Mouse (Mus musculus) limb, embryonic 15.5 days (tissue): Measurements from ENCODE around the gene Spats2. TPM values are rescaled to one million over a fixed set of nuclear protein-coding genes. Genes with fewer than 3 reads are reported as not detected.
A peak's percentile ranks its signal among the peaks of the same experiment; 100 is the strongest.

Experiments used
- ATAC-seq: fragments of 200-750 bp; cut with Nextera tagmentation; 2 replicates; pipeline ENCODE4 v1.8.0; 2017; ENCODE audit warnings: low read depth, moderate TSS enrichment; ENCODE audit not compliant: insufficient number of reproducible peaks, low FRiP score, low TSS enrichment
- H3K27ac ChIP-seq: fragments of 300-500 bp; sonication (generic); 2 replicates; pipeline ENCODE4 v1.5.1; 2015; ENCODE audit warnings: moderate library complexity, mild to moderate bottlenecking, inconsistent platforms
- H3K27me3 ChIP-seq: fragments of 300-500 bp; sonication (generic); 2 replicates; pipeline ENCODE4 v1.6.1; 2015; ENCODE audit warnings: inconsistent platforms
- H3K36me3 ChIP-seq: fragments of 300-500 bp; sonication (generic); 2 replicates; pipeline ENCODE4 v1.6.1; 2015; ENCODE audit warnings: inconsistent platforms
- H3K4me1 ChIP-seq: fragments of 300-500 bp; sonication (generic); 2 replicates; pipeline ENCODE4 v1.6.1; 2015; ENCODE audit warnings: inconsistent platforms
- H3K4me2 ChIP-seq: fragments of 300-500 bp; sonication (generic); 2 replicates; pipeline ENCODE4 v1.6.1; 2015; ENCODE audit warnings: mild to moderate bottlenecking, inconsistent platforms
- H3K4me3 ChIP-seq: fragments of 300-500 bp; sonication (generic); 2 replicates; pipeline ENCODE4 v1.5.1; 2015; ENCODE audit warnings: mild to moderate bottlenecking, inconsistent platforms
- H3K9ac ChIP-seq: fragments of 300-500 bp; sonication (generic); 2 replicates; pipeline ENCODE4 v1.6.1; 2015; ENCODE audit warnings: inconsistent platforms
- H3K9me3 ChIP-seq: fragments of 300-500 bp; sonication (generic); 2 replicates; pipeline ENCODE4 v1.6.1; 2016; ENCODE audit warnings: inconsistent platforms
- WGBS: fragments of 180-500 bp; shearing (Covaris S2); methylation state at CpG from one replicate; pipeline ENCODE4 v1.1.7; 2015; 5-methylcytosine and 5-hydroxymethylcytosine counted together
- polyA plus RNA-seq: library from polyadenylated mRNA; unstranded; fragments of >200 nt; fragmentation: Nextera tagmentation; extraction: Ambion mirVana; gene quantifications from 2 replicates; pipeline ENCODE4 v1.2.1, GENCODE M21; 2015

Gene Spats2
- polyA plus RNA-seq, 1 experiment from 2014 or later, result 33.1 TPM

DNA sequence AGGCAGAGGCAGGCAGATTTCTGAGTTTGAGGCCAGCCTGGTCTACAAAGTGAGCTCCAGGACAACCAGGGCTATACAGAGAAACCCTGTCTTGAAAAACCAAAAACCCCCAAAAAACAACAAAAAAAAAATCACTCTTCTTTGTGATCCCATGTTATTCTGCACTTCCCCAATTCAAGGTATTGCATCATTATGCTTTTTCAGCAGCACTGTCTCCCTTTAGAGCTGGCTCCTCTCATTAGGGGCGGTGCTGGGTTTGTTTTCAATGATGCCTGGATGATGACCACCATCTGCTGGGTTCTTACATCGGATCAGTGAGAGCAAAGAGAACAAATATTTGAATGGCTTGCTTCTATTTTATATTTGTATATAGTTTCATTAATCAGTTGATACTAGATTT lies 3.1 kb upstream of the Spats2 start:
- no peak overlapping the region for H3K9ac ChIP-seq
- no peaks in the 10 kb centered on the region; the same call in 1 of the 2 replicates for H3K27me3 ChIP-seq
- peaks cover 10% of the 10 kb centered on the region for H3K4me1 ChIP-seq
- no peak overlapping the region for H3K4me3 ChIP-seq
- 78% methylated on average over 2 of the region's 2 CpGs for WGBS
- H3K9me3 ChIP-seq, result no peaks in the 10 kb centered on the region
- H3K27ac ChIP-seq, result no peak overlapping the region
- no peaks in the 10 kb centered on the region for H3K36me3 ChIP-seq
- ATAC-seq, result no peak
- H3K4me2 ChIP-seq, result no peak overlapping the region

DNA sequence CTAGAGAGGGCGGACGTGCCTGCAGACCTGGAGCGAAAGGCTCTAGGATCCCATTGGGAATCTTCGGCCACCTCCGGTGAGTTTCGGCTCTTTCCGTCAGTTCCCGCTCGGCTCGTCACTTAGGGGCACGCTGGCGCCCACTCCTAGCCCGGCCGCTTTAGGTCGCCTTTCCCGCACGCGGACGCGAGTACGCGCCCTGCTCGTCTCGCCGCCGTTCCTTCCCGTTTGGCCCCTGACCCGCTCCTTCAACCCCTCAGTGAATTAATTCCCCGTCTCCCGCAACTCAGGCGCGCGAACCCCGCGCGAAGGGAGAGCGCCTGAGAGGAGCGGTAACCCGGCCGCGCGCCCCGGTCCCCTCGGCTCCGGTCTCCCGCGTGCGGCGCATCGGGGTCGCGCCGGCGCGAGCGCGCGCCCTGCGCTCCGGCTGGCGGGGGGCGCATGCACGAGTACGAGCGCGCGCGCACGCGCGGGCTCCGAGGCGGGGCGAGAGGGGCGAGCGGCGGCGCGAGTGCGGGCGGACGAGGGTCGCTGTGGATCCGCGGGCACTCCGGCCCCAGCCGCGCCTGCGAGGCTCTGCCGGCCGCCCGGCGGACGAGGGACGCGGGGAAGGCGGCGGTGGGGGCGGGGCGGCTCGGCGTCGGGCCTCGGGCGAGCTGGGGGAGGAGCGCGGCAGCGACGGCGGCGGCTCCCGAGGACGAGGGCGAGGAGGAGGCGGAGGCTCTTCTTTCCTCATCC lies 532 bp downstream of the Spats2 start:
- H3K27ac ChIP-seq, result peak overlapping the region; percentile 95
- peaks cover 29% of the 10 kb centered on the region for H3K4me1 ChIP-seq
- H3K4me3 ChIP-seq, result peak overlapping the region; percentile 84
- H3K9me3 ChIP-seq, result no peaks in the 10 kb centered on the region
- H3K36me3 ChIP-seq, result no peaks in the 10 kb centered on the region
- under 1% methylated on average over 91 of the region's 115 CpGs for WGBS
- H3K4me2 ChIP-seq, result peak overlapping the region; percentile 80
- H3K27me3 ChIP-seq, result no peaks in the 10 kb centered on the region; the same call in 1 of the 2 replicates
- peak; percentile 78 for ATAC-seq
- peak overlapping the region; percentile 85 for H3K9ac ChIP-seq

DNA sequence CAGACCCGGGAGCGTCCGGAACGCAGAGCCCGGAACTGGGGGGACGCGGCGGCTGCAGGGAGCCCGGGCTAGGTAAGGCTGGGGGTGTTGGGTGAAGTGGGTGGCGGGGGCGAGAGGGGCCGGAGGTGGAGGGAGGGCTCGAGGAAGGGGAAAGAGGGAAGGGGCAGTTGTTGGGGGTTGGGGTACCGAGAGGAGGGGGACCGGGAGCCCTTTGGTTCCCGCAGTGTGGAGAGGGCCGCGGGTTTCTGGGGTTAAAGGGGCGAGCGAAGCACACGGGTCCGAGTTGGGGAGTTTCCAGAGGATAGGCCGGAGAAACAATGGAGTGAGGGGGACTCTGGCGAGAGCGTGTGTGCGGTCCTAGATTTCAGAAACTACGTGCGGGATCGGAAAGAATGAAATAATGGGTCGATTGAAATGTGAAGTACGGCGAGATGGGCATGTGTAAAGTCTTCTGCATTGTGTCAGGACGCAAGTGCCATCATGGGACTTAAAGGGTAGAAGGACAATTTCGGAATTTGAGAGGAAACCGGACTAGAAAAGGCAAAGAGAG lies 1.2 kb downstream of the Spats2 start:
- H3K27ac ChIP-seq, result peak overlapping the region; percentile 95
- peak overlapping the region; percentile 80 for H3K4me2 ChIP-seq
- H3K36me3 ChIP-seq, result no peaks in the 10 kb centered on the region
- ATAC-seq, result no peak
- H3K9me3 ChIP-seq, result no peaks in the 10 kb centered on the region
- H3K9ac ChIP-seq, result peak overlapping the region; percentile 85
- no peaks in the 10 kb centered on the region; the same call in 1 of the 2 replicates for H3K27me3 ChIP-seq
- peaks cover 29% of the 10 kb centered on the region for H3K4me1 ChIP-seq
- peak overlapping the region; percentile 84 for H3K4me3 ChIP-seq
- under 1% methylated on average over 35 of the region's 35 CpGs for WGBS

DNA sequence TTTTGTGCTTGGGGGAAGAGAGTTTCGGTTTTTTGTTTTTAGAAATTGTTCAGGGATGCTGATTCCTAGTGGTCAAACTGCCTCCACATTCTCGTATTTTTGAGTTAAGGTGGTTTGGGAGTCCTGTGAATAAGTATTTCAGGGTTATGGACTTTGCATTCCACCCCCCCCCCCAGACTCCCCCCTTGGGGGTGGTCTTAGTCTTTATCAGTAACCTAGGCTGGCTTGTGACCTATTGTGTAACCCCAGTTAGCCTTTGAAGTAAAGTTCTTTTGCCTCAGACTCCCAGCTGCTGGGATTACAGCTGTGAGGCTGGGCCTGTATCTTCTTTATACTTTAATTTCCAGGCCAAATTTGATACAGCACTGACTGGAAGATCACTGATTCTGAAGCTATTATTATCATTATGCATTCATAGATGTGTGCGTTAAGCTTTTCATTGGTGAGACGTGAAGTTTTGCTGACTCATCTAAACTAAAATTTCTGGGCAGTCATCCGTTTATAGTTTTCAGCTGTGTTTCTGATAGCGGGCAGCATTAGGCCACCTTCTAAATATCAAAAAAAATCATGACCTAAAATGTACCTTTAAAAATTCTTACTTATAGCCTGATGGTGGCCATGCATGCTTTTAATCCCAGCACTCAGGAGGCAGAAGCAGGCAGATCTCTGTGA lies 2.3 kb downstream of the Spats2 start:
- no peak for ATAC-seq
- Histone ChIP-seq H3K36me3 (no peaks in the 10 kb centered on the region), H3K9me3 (no peaks in the 10 kb centered on the region), H3K4me3 (peak overlapping the region; percentile 84), H3K27ac (no peak overlapping the region; the same call in 1 of the 2 replicates), H3K4me1 (peaks cover 29% of the 10 kb centered on the region), H3K9ac (no peak overlapping the region), H3K27me3 (no peaks in the 10 kb centered on the region), H3K4me2 (peak overlapping the region; percentile 80)
- WGBS, result 66% methylated on average over 6 of the region's 6 CpGs

DNA sequence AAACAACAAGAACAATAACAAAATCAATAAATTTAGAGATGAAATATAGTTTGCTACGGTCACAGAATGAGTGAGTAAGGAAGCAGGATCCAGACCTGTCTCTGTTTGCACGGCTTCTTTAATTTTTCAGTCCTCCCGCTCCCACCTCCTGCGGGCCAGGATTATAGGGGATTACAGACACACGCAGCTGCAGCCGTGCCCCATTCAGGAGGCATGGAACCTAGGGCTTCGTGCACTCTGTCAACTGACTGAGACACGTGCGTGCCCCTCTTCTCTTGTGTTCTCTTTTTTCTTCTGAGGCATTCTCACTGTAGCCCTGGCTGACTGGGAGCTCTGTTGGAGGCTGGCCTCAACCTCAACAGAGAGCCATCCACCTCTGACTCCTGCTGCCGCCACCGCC lies 3.7 kb downstream of the Spats2 start:
- no peak overlapping the region for H3K4me2 ChIP-seq
- no peaks in the 10 kb centered on the region for H3K9me3 ChIP-seq
- peaks cover 29% of the 10 kb centered on the region for H3K4me1 ChIP-seq
- peak overlapping the region; percentile 57 for H3K27ac ChIP-seq
- ATAC-seq, result no peak
- WGBS, result 51% methylated on average over 11 of the region's 11 CpGs
- H3K9ac ChIP-seq, result no peak overlapping the region
- H3K4me3 ChIP-seq, result no peak overlapping the region
- no peaks in the 10 kb centered on the region for H3K27me3 ChIP-seq
- 0 out of 2 replicates have a peak, but pooled peaks cover 6% of the 10 kb centered on the region for H3K36me3 ChIP-seq

DNA sequence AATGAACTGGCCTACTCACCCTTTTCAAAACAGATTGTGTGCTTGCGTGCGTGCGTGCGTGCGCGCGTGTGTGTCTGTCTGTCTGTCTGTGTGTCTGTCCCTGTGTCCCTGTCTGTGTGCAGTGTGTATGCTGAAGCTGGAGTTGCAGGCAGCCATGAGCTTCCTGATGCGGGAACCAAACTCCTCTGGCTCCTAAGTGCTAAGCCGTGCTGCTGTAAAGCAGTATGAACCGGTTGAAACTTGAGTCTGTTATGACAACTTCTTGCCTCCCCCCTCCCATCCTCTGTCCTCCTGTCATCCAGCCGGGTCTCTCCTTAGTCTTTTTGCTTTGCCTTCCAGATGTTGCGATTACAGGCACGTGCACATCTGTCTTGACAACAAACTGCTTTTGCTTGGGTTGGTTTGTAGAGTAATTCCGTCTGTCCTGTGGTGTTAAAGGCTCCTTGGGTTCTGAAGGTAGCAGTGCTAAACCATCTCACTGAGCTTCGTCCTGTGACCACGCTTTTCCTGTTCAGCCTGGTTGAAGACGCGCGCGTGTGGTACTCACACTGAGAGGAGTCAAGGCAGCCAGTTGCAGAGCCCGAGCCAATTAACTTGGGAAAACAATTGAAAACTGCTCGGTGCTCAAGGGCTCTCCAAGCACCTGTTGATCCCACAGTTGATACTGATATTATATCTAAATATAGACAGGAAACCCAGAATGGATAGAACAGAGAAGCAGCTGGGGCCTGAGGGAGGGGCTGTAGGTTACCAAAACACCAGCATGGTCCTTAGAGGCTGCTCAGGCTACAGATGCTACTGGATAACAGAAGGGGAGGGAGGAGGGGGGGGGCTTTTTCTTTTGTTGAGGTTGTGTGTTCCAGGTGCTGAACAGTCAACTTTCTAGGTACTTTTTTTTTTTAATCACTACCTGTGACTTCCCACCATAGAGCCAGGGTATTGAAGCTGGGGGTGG lies 4.5 kb downstream of the Spats2 start:
- Histone ChIP-seq H3K4me3 (no peak overlapping the region), H3K9ac (no peak overlapping the region), H3K27me3 (no peaks in the 10 kb centered on the region), H3K4me1 (peaks cover 27% of the 10 kb centered on the region), H3K4me2 (no peak overlapping the region), H3K36me3 (0 out of 2 replicates have a peak, but pooled peaks cover 6% of the 10 kb centered on the region), H3K27ac (peak overlapping the region; percentile 57), H3K9me3 (no peaks in the 10 kb centered on the region)
- 56% methylated on average over 22 of the region's 22 CpGs for WGBS
- no peak for ATAC-seq

DNA sequence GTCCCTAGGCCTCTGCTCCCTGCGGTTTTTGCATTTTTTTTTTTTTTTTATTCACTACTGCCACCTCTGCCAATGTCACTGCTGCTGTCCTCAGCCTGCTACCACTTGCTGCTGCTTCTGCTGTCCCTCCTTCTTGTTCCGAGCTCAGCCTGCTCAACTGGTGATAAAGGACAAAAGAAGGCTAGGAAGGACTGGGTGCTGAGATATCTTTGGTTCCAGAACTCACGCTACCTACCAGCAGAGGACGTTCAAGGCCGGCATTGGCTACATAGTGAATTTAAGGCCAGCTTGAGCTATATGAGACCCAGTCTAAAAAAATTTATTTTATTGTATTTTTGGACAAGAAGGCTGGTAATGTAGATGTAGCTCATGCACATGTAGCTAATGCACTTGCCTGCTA lies 12.7 kb downstream of the Spats2 start:
- no peak overlapping the region for H3K4me2 ChIP-seq
- no peak overlapping the region for H3K27ac ChIP-seq
- no peaks in the 10 kb centered on the region for H3K9me3 ChIP-seq
- H3K9ac ChIP-seq, result no peak overlapping the region
- H3K4me3 ChIP-seq, result no peak overlapping the region
- H3K36me3 ChIP-seq, result 0 out of 2 replicates have a peak, but pooled peaks cover 11% of the 10 kb centered on the region
- WGBS, result 83% methylated on average over 5 of the region's 5 CpGs
- H3K27me3 ChIP-seq, result no peaks in the 10 kb centered on the region
- peaks cover 7% of the 10 kb centered on the region; the same call in 1 of the 2 replicates for H3K4me1 ChIP-seq
- no peak for ATAC-seq

DNA sequence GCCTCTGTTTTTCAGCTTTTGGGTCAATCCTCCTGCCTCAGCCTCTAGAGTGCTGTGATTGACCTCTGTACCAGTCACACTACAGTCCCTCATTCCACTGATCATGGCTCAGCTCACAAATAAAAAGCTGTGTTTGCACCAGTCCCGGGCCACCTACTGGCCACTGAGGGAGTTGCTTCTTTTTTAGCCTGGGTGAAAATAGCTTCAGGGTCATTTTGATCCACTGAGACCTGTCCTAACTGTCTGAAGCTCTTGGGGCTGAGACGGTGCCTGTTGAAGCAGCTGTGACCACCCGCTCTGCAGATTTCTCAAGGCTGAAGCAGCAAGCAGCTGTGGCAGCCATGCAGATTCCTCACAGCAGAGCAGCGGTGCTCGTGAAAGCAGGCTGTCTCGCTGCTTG lies 14.0 kb downstream of the Spats2 start:
- no peaks in the 10 kb centered on the region for H3K27me3 ChIP-seq
- no peak overlapping the region for H3K4me2 ChIP-seq
- 0 out of 2 replicates have a peak, but pooled peaks cover 6% of the 10 kb centered on the region for H3K36me3 ChIP-seq
- no peaks in the 10 kb centered on the region for H3K9me3 ChIP-seq
- no peak overlapping the region for H3K27ac ChIP-seq
- no peak for ATAC-seq
- H3K4me1 ChIP-seq, result peaks cover 7% of the 10 kb centered on the region; the same call in 1 of the 2 replicates
- WGBS, result 63% methylated on average over 6 of the region's 6 CpGs
- no peak overlapping the region for H3K4me3 ChIP-seq
- no peak overlapping the region for H3K9ac ChIP-seq

DNA sequence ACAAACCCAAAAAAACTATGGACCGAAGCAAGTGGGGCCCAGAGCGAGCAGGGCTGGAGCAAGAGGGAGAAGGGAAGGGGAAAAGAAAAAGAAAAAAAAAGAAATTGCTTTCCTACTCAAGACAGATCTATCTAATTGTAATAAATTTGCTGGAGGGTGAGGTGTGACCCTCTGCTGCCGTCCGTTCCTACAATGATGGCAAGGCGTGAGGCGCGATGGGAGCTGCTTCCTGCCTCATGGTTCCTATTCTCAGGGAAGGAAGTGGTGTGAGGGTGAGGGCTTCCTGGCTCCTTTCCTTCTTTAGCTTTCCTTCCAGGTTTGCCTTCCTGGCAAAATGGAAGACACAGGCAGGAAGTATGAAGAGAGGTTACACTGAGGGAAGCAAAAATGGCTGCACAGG lies 24.8 kb downstream of the Spats2 start:
- H3K36me3 ChIP-seq, result peaks cover 43% of the 10 kb centered on the region
- no peaks in the 10 kb centered on the region for H3K9me3 ChIP-seq
- WGBS, result 95% methylated on average over 7 of the region's 7 CpGs
- no peak overlapping the region for H3K4me3 ChIP-seq
- ATAC-seq, result no peak
- no peak overlapping the region for H3K4me2 ChIP-seq
- no peak overlapping the region for H3K27ac ChIP-seq
- H3K27me3 ChIP-seq, result no peaks in the 10 kb centered on the region
- no peak overlapping the region for H3K9ac ChIP-seq
- H3K4me1 ChIP-seq, result no peaks in the 10 kb centered on the region

DNA sequence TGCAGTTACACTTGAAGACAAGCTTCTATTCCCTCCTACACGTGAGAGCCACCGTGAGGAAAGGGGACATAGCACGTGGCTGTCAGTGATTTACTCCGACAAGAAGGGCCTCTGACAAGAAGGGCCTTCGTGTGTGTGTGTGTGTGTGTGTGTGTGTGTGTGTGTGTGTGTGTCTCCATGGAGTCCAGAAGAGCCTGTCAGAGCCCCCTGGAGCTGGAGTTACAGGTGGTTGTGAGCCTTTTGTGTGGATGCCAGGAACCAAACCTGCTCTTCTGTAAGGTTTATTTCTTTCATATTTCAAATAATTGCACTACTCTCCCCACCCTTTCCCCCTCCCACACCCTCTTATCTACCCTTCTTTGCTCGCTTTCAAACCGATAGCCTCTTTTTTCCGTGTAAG lies 25.6 kb downstream of the Spats2 start:
- ATAC-seq, result no peak
- WGBS, result 83% methylated on average over 8 of the region's 8 CpGs
- peaks cover 35% of the 10 kb centered on the region for H3K36me3 ChIP-seq
- H3K27me3 ChIP-seq, result no peaks in the 10 kb centered on the region
- H3K9ac ChIP-seq, result no peak overlapping the region
- H3K27ac ChIP-seq, result no peak overlapping the region
- no peaks in the 10 kb centered on the region for H3K4me1 ChIP-seq
- no peak overlapping the region for H3K4me2 ChIP-seq
- H3K4me3 ChIP-seq, result no peak overlapping the region
- H3K9me3 ChIP-seq, result no peaks in the 10 kb centered on the region

DNA sequence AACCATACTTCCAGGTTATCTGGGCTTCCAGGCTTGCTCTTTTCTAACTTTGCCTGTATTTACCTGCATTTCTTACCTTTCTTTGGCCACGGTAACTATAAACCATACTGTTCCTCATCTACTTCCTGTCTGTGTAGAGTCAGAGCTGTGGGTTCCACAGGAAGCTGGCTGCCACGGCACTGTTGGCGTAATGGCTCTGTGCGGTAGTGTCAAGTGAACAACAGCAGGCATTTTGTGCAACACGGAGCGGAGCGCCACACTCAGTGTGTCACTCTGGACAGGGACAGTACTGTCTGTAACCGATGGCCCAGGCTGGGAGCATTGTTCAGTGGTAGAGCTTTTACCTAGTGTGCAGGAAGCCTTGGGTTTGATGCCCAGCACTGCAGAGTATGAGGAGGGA lies 27.8 kb downstream of the Spats2 start:
- no peak for ATAC-seq
- no peaks in the 10 kb centered on the region for H3K4me1 ChIP-seq
- no peaks in the 10 kb centered on the region for H3K9me3 ChIP-seq
- no peak overlapping the region for H3K4me3 ChIP-seq
- no peak overlapping the region for H3K9ac ChIP-seq
- no peak overlapping the region for H3K4me2 ChIP-seq
- H3K27ac ChIP-seq, result no peak overlapping the region
- H3K27me3 ChIP-seq, result no peaks in the 10 kb centered on the region
- 94% methylated on average over 8 of the region's 8 CpGs for WGBS
- peaks cover 27% of the 10 kb centered on the region for H3K36me3 ChIP-seq
